Mouse (Mus musculus): ENCODE measurements at regions not wholly inside any gene's neighbourhood (a gene's known extent, or its start where the extent isn't known, plus 50 kb on each side); places are given as distances from the start of the nearest gene placed in this dataset.
"Not testable (repeated sequence)": the region's sequence is repeated elsewhere in the genome, so short reads cannot be mapped to it uniquely, and the experiment has no call there.

- in situ Hi-C loops (cut with MboI, MseI), result no loop called here
These were observed 1638.0 kb downstream of the Car8 start for GRCm38 (mm10) chr4:6600766-6601367.

GRCm38 (mm10) chr4:6596321-6596720 is 1642.5 kb downstream of the Car8 start:
- in situ Hi-C loops (cut with MboI, MseI), result no loop called here

- in situ Hi-C loops (cut with MboI, MseI), result not testable (repeated sequence)
These were observed 1646.0 kb downstream of the Car8 start for GRCm38 (mm10) chr4:6592890-6593289.

- in situ Hi-C loops (cut with MboI, MseI), result loop anchor here (10.0 kb wide), 1 partner anchor 1283 kb away; no protein-coding TSS in a partner anchor
These were observed 1677.1 kb downstream of the Car8 start for GRCm38 (mm10) chr4:6561604-6562357.

GRCm38 (mm10) chr4:6539626-6540025 is 1699.2 kb downstream of the Car8 start:
- in situ Hi-C loops (cut with MboI, MseI), result no loop called here

- in situ Hi-C loops (cut with MboI, MseI), result no loop called here
These were observed 1706.4 kb downstream of the Car8 start for GRCm38 (mm10) chr4:6532441-6532840.

- in situ Hi-C loops (cut with MboI, MseI), result no loop called here
These were observed 1721.2 kb downstream of the Car8 start for GRCm38 (mm10) chr4:6517626-6518025.

- in situ Hi-C loops (cut with MboI, MseI), result loop anchor here (5.0 kb wide), 1 partner anchor 88 kb away; no protein-coding TSS in a partner anchor
These were observed 1721.7 kb upstream of the Impad1 start for GRCm38 (mm10) chr4:6514823-6515222.

GRCm38 (mm10) chr4:6513635-6514034 is 1720.5 kb upstream of the Impad1 start:
- in situ Hi-C loops (cut with MboI, MseI), result loop anchor here (5.0 kb wide), 1 partner anchor 86 kb away; no protein-coding TSS in a partner anchor

GRCm38 (mm10) chr4:6512749-6513364 is 1719.7 kb upstream of the Impad1 start:
- in situ Hi-C loops (cut with MboI, MseI), result loop anchor here (5.0 kb wide), 1 partner anchor 86 kb away; no protein-coding TSS in a partner anchor

- in situ Hi-C loops (cut with MboI, MseI), result no loop called here
These were observed 1714.9 kb upstream of the Impad1 start for GRCm38 (mm10) chr4:6508091-6508490.

All from T-helper 1 cell (primary cell).